Mouse (Mus musculus) brown adipose tissue, adult 24 weeks (tissue): Measurements from ENCODE around the gene Gabbr2. TPM values are rescaled to one million over a fixed set of nuclear protein-coding genes. Genes with fewer than 3 reads are reported as not detected.
"Not testable (repeated sequence)": the region's sequence is repeated elsewhere in the genome, so short reads cannot be mapped to it uniquely, and the experiment has no call there.

Experiments
- H3K27ac ChIP-seq: fragments of 200-500 bp; replicated peaks from 2 replicates; pipeline ENCODE4 v1.5.1; 2012; ENCODE audit warnings: low read depth, mild to moderate bottlenecking, low read length
- H3K4me1 ChIP-seq: fragments of 200-500 bp; 2 replicates; pipeline ENCODE4 v1.6.1; 2012; ENCODE audit warnings: low read length, mixed read lengths; ENCODE audit not compliant: control insufficient read depth, insufficient read depth, insufficient read length
- H3K4me3 ChIP-seq: fragments of 200-500 bp; 2 replicates; pipeline ENCODE4 v1.5.1; 2012; ENCODE audit warnings: low read depth, mild to moderate bottlenecking, low read length, moderate library complexity; ENCODE audit not compliant: insufficient read depth
- polyA plus RNA-seq: library from polyadenylated mRNA; stranded (reverse); fragments of >200 nt; gene quantifications from 2 replicates; pipeline ENCODE4 v1.2.4, GENCODE M21; 2012; ENCODE audit not compliant: missing spikeins, insufficient read depth, insufficient read length

Gene Gabbr2
- polyA plus RNA-seq, 1 experiment = not detected

GRCm38 (mm10) chr4:46664123-46665009 lies 327.3 kb downstream of the Gabbr2 start:
- H3K4me1 ChIP-seq = no peaks in the 10 kb centered on the region; the same call in 1 of the 2 replicates
- no peak overlapping the region for H3K27ac ChIP-seq
- peak overlapping the region; percentile 36 for H3K4me3 ChIP-seq

GRCm38 (mm10) chr4:46661433-46661832 lies 330.2 kb downstream of the Gabbr2 start:
- Histone ChIP-seq H3K27ac (no peak overlapping the region), H3K4me1 (no peaks in the 10 kb centered on the region; the same call in 1 of the 2 replicates), H3K4me3 (no peak overlapping the region)

- H3K4me3 ChIP-seq = no peak overlapping the region
Measured at GRCm38 (mm10) chr4:46658946-46659345, 332.7 kb downstream of the Gabbr2 start.

GRCm38 (mm10) chr4:46657116-46657515 lies 334.6 kb downstream of the Gabbr2 start:
- no peak overlapping the region for H3K27ac ChIP-seq

More at GRCm38 (mm10) chr4:46658946-46659345, 332.7 kb downstream of the Gabbr2 start:
- Histone ChIP-seq H3K27ac (no peak overlapping the region), H3K4me1 (no peaks in the 10 kb centered on the region; the same call in 1 of the 2 replicates)

GRCm38 (mm10) chr4:46655956-46656355 lies 335.7 kb downstream of the Gabbr2 start:
- no peaks in the 10 kb centered on the region for H3K4me1 ChIP-seq
- H3K4me3 ChIP-seq = no peak overlapping the region

More at GRCm38 (mm10) chr4:46657116-46657515, 334.6 kb downstream of the Gabbr2 start:
- no peaks in the 10 kb centered on the region for H3K4me1 ChIP-seq
- H3K4me3 ChIP-seq = no peak overlapping the region

GRCm38 (mm10) chr4:46655298-46655697 lies 336.4 kb downstream of the Gabbr2 start:
- Histone ChIP-seq H3K4me3 (no peak overlapping the region), H3K4me1 (no peaks in the 10 kb centered on the region), H3K27ac (no peak overlapping the region)

More at GRCm38 (mm10) chr4:46655956-46656355, 335.7 kb downstream of the Gabbr2 start:
- no peak overlapping the region for H3K27ac ChIP-seq

- H3K4me1 ChIP-seq = peaks cover 12% of the 10 kb centered on the region; the same call in 1 of the 2 replicates
- peak within 1 kb of the TSS; percentile 86 for H3K4me3 ChIP-seq
- peak within 1 kb of the TSS; percentile 81 for H3K27ac ChIP-seq
Measured at GRCm38 (mm10) chr4:46650086-46650753, 341.5 kb downstream of the Gabbr2 start, which contains the start of gene Tbc1d2. Tbc1d2 (minus strand) TSS chr4:46650209.

GRCm38 (mm10) chr4:46649161-46649560 lies 342.5 kb downstream of the Gabbr2 start:
- Histone ChIP-seq H3K4me3 (peak overlapping the region; percentile 86), H3K4me1 (peaks cover 16% of the 10 kb centered on the region; the same call in 1 of the 2 replicates), H3K27ac (0 out of 2 replicates have a peak overlapping the region, but pooled peaks have one; percentile 28)

GRCm38 (mm10) chr4:46643676-46644112 lies 348.0 kb downstream of the Gabbr2 start:
- Histone ChIP-seq H3K27ac (peak overlapping the region; percentile 97), H3K4me1 (peaks cover 40% of the 10 kb centered on the region), H3K4me3 (no peak overlapping the region)

- Histone ChIP-seq H3K27ac (peak overlapping the region; percentile 98), H3K4me1 (peaks cover 35% of the 10 kb centered on the region), H3K4me3 (no peak overlapping the region)
Measured at GRCm38 (mm10) chr4:46642924-46643675, 348.6 kb downstream of the Gabbr2 start.

GRCm38 (mm10) chr4:46641283-46641682 lies 350.4 kb downstream of the Gabbr2 start:
- H3K4me1 ChIP-seq = peaks cover 31% of the 10 kb centered on the region
- no peak overlapping the region for H3K4me3 ChIP-seq
- H3K27ac ChIP-seq = peak overlapping the region; percentile 98

GRCm38 (mm10) chr4:46639866-46640265 lies 351.8 kb downstream of the Gabbr2 start:
- Histone ChIP-seq H3K4me1 (peaks cover 31% of the 10 kb centered on the region), H3K4me3 (no peak overlapping the region), H3K27ac (peak overlapping the region; percentile 45)

GRCm38 (mm10) chr4:46637250-46637649 lies 354.4 kb downstream of the Gabbr2 start:
- H3K4me3 ChIP-seq, H3K27ac ChIP-seq: not testable (repeated sequence)
- H3K4me1 ChIP-seq = peaks cover 14% of the 10 kb centered on the region

GRCm38 (mm10) chr4:46635702-46636430 lies 355.8 kb downstream of the Gabbr2 start:
- Histone ChIP-seq H3K4me3 (no peak overlapping the region), H3K27ac (no peak overlapping the region), H3K4me1 (peaks cover 11% of the 10 kb centered on the region)
